In the genomic region with DNA sequence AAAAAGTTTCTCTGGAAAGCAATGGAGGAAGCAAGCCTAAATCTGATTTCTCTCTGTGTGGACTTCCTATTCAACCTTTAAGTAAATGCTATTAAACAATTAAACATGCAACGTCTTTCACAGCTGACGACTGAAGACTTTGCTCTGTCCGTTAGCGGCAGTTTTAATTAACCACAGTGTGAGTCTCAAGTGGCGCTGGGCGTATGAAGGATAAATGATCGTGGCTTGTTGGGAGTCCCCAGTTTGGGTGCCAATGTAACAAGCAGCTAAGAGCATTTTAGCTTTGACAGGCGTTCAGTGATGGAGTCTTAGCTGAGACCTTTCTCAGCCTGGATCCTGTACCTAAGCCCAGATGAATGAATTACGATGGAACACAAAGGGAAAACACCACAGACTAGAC, we compare ENCODE assay signal across 24 mouse cellular contexts. TPM values are rescaled to one million over a fixed set of nuclear protein-coding genes. Genes with fewer than 3 reads are reported as not detected.
A peak's percentile ranks its signal among the peaks of the same experiment; 100 is the strongest.
DNase-seq lines count a peak whose midpoint lies in the region; ATAC-seq lines count a peak whose summit lies in the region.
"Had no signal": no experiment of that assay in that cellular context is flagged by ENCODE, and none has a peak within 500 bp of the region (broad histone marks: within the 10 kb centered on the region; RNA-seq: fewer than 3 reads in every experiment).

No protein-coding gene starts in this region.

- ATAC-seq in midbrain, embryonic 12.5 days (ENCODE audit: low FRiP score, low read depth) = no peak
- no peak for ATAC-seq in midbrain, embryonic 16.5 days
- ATAC-seq in forebrain, embryonic 11.5 days (replicated peaks; ENCODE audit: low FRiP score) = no peak
- ATAC-seq in forebrain, embryonic 13.5 days = no peak
- ATAC-seq: hindbrain, embryonic 16.5 days; inflammation-experienced regulatory T-cells, adult 6 months had no signal

- 0 out of 2 replicates have a peak overlapping the region, but pooled peaks have one; percentile 4 for H3K27ac ChIP-seq in midbrain, embryonic 12.5 days (replicated peaks)
- H3K27ac ChIP-seq in midbrain, embryonic 16.5 days (ENCODE audit: low read length) = no peak overlapping the region
- peak overlapping the region; percentile 44 for H3K27ac ChIP-seq in forebrain, embryonic 11.5 days (ENCODE audit: low read depth, low read length)
- no peak overlapping the region; the same call in 1 of the 2 replicates for H3K27ac ChIP-seq in forebrain, embryonic 13.5 days
- H3K27ac ChIP-seq in hindbrain, embryonic 10.5 days = no peak overlapping the region
- H3K27ac ChIP-seq: embryonic facial prominence, embryonic 15.5 days; gastrocnemius, adult 2 months; hindbrain, embryonic 12.5 days had no signal

- H3K27me3 ChIP-seq in midbrain, embryonic 12.5 days = peaks cover 87% of the 10 kb centered on the region
- peaks cover 34% of the 10 kb centered on the region for H3K27me3 ChIP-seq in midbrain, embryonic 16.5 days (ENCODE audit: control insufficient read depth, insufficient read depth, low read depth, low read length)
- H3K27me3 ChIP-seq in forebrain, embryonic 11.5 days (ENCODE audit: control insufficient read depth, insufficient read depth, low read length) = peaks cover 25% of the 10 kb centered on the region
- H3K27me3 ChIP-seq in forebrain, embryonic 13.5 days = peaks cover 61% of the 10 kb centered on the region
- H3K27me3 ChIP-seq in hindbrain, embryonic 10.5 days (ENCODE audit: insufficient read depth, poor library complexity, severe bottlenecking) = peaks cover 100% of the 10 kb centered on the region

- H3K9me3 ChIP-seq in midbrain, embryonic 12.5 days = no peaks in the 10 kb centered on the region
- no peaks in the 10 kb centered on the region for H3K9me3 ChIP-seq in midbrain, embryonic 16.5 days (replicated peaks; ENCODE audit: control insufficient read depth, low read length, poor library complexity, severe bottlenecking)
- no peaks in the 10 kb centered on the region for H3K9me3 ChIP-seq in forebrain, embryonic 11.5 days (ENCODE audit: control insufficient read depth, low read length)
- no peaks in the 10 kb centered on the region for H3K9me3 ChIP-seq in forebrain, embryonic 13.5 days (replicated peaks)
- H3K9me3 ChIP-seq in hindbrain, embryonic 10.5 days = no peaks in the 10 kb centered on the region
- H3K9me3 ChIP-seq: embryonic facial prominence, embryonic 15.5 days; heart, embryonic 12.5 days; hindbrain, embryonic 12.5 days had no signal

- H3K36me3 ChIP-seq in midbrain, embryonic 12.5 days = no peaks in the 10 kb centered on the region
- H3K36me3 ChIP-seq in midbrain, embryonic 16.5 days (ENCODE audit: control insufficient read depth, insufficient read depth, low read length) = no peaks in the 10 kb centered on the region
- H3K36me3 ChIP-seq in forebrain, embryonic 11.5 days (ENCODE audit: control insufficient read depth, insufficient read depth, low read length) = no peaks in the 10 kb centered on the region
- H3K36me3 ChIP-seq in forebrain, embryonic 13.5 days (ENCODE audit: poor library complexity, severe bottlenecking) = no peaks in the 10 kb centered on the region
- no peaks in the 10 kb centered on the region for H3K36me3 ChIP-seq in hindbrain, embryonic 10.5 days
- H3K36me3 ChIP-seq: embryonic facial prominence, embryonic 15.5 days; heart, embryonic 12.5 days; hindbrain, embryonic 12.5 days had no signal

- no peak overlapping the region for H3K9ac ChIP-seq in midbrain, embryonic 12.5 days (replicated peaks)
- no peak overlapping the region for H3K9ac ChIP-seq in midbrain, embryonic 16.5 days (ENCODE audit: low read depth, low read length)
- H3K9ac ChIP-seq in forebrain, embryonic 11.5 days (ENCODE audit: low read length) = no peak overlapping the region
- no peak overlapping the region for H3K9ac ChIP-seq in forebrain, embryonic 13.5 days
- H3K9ac ChIP-seq: embryonic facial prominence, embryonic 15.5 days; heart, embryonic 12.5 days; hindbrain, embryonic 12.5 days had no signal

- no peak overlapping the region for H3K4me2 ChIP-seq in midbrain, embryonic 12.5 days (replicated peaks)
- H3K4me2 ChIP-seq in midbrain, embryonic 16.5 days (ENCODE audit: low read length) = no peak overlapping the region
- no peak overlapping the region; the same call in 1 of the 2 replicates for H3K4me2 ChIP-seq in forebrain, embryonic 11.5 days (ENCODE audit: low read depth, low read length, severe bottlenecking)
- H3K4me2 ChIP-seq in forebrain, embryonic 13.5 days = peak overlapping the region; percentile 35
- H3K4me2 ChIP-seq: embryonic facial prominence, embryonic 15.5 days; heart, embryonic 12.5 days; hindbrain, embryonic 12.5 days had no signal

- H3K4me1 ChIP-seq in midbrain, embryonic 12.5 days = peaks cover 52% of the 10 kb centered on the region
- peaks cover 17% of the 10 kb centered on the region for H3K4me1 ChIP-seq in midbrain, embryonic 16.5 days (ENCODE audit: control insufficient read depth, insufficient read depth, low read length)
- peaks cover 39% of the 10 kb centered on the region for H3K4me1 ChIP-seq in forebrain, embryonic 11.5 days (replicated peaks; ENCODE audit: control insufficient read depth, insufficient read depth, low read length)
- peaks cover 70% of the 10 kb centered on the region for H3K4me1 ChIP-seq in forebrain, embryonic 13.5 days
- H3K4me1 ChIP-seq in hindbrain, embryonic 10.5 days (replicated peaks) = peaks cover 41% of the 10 kb centered on the region

- H3K4me3 ChIP-seq in midbrain, embryonic 12.5 days = no peak overlapping the region
- H3K4me3 ChIP-seq in midbrain, embryonic 16.5 days (ENCODE audit: low read depth, low read length) = no peak overlapping the region
- no peak overlapping the region for H3K4me3 ChIP-seq in forebrain, embryonic 11.5 days (ENCODE audit: low read depth, low read length)
- H3K4me3 ChIP-seq in forebrain, embryonic 13.5 days = no peak overlapping the region
- no peak overlapping the region for H3K4me3 ChIP-seq in hindbrain, embryonic 10.5 days
- H3K4me3 ChIP-seq: embryonic facial prominence, embryonic 15.5 days; erythroblast, embryonic 14.5 days; gastrocnemius, adult 2 months; heart, embryonic 12.5 days; hindbrain, embryonic 12.5 days had no signal

- DNase-seq in forebrain, embryonic 11.5 days (ENCODE audit: low spot score) = peak; percentile 50
- DNase-seq in adrenal gland, postnatal 25 days = no peak
- no peak for DNase-seq in hindbrain, embryonic 10.5 days (ENCODE audit: low spot score)
- DNase-seq: adrenal gland, adult 2 months; adrenal gland, postnatal 36 days; cerebellum, adult 11 months; cerebellum, adult 8-10 months; cerebellum, postnatal 14 days; gastrocnemius, adult 2 months; gastrocnemius, postnatal 25 days; heart, postnatal 36 days had no signal

- 35% methylated on average over 9 of the region's 9 CpGs for WGBS in midbrain, embryonic 12.5 days
- WGBS in midbrain, embryonic 16.5 days = 30% methylated on average over 9 of the region's 9 CpGs
- 16% methylated on average over 9 of the region's 9 CpGs for WGBS in forebrain, embryonic 11.5 days
- 7% methylated on average over 9 of the region's 9 CpGs for WGBS in forebrain, embryonic 13.5 days
- WGBS in hindbrain, embryonic 10.5 days = 80% methylated on average over 9 of the region's 9 CpGs

RNA-seq across cellular contexts. Expression of a gene that starts 52.7 kb away (rescaled TPM):
- 5.9 and 11.3 TPM in 2 replicates for polyA plus RNA-seq in midbrain, embryonic 12.5 days (2016; fragmentation: Nextera tagmentation; extraction: Ambion mirVana)
- 8.5 and 9.9 TPM in 2 replicates for polyA plus RNA-seq in midbrain, embryonic 16.5 days (2015; fragmentation: Nextera tagmentation; extraction: Ambion mirVana)
- 20.3 and 27.4 TPM in 2 replicates for polyA plus RNA-seq in forebrain, embryonic 11.5 days (2014; fragmentation: Nextera tagmentation; extraction: Ambion mirVana)
- polyA plus RNA-seq in forebrain, embryonic 13.5 days (2015; fragmentation: Nextera tagmentation; extraction: Ambion mirVana) = 6.3 and 8.4 TPM in 2 replicates
- total RNA-seq in adrenal gland, postnatal 25 days (2021) = not detected in 2 replicates
- polyA plus RNA-seq in hindbrain, embryonic 10.5 days (2016; fragmentation: Nextera tagmentation; extraction: Ambion mirVana) = 1.4 and 1.9 TPM in 2 replicates
- total RNA-seq: adrenal gland, adult 2 months; adrenal gland, postnatal 36 days; common myeloid progenitor, adult 5-6 weeks; gastrocnemius, adult 2 months; gastrocnemius, postnatal 25 days; granulocyte monocyte progenitor cell, adult 5-6 weeks; heart, adult 8-10 months; heart, postnatal 36 days had no signal
- polyA plus RNA-seq: adrenal gland, adult 2 months; erythroblast, embryonic 14.5 days; heart, embryonic 12.5 days; heart, embryonic 16.5 days; inflammation-experienced regulatory T-cells, adult 6 months had no signal

Comparison
In these comparisons a context has a peak if more than half of its experiments do, and no peak if none do; other contexts are left out.
1. H3K27ac ChIP-seq: peak in midbrain, embryonic 12.5 days (single experiment) and forebrain, embryonic 11.5 days (single experiment); none in midbrain, embryonic 16.5 days (single experiment), forebrain, embryonic 13.5 days (single experiment) and hindbrain, embryonic 10.5 days (single experiment).